Mouse (Mus musculus): Measurements from ENCODE around the gene Slc35f6.
A peak's percentile ranks its signal among the peaks of the same experiment; 100 is the strongest.
"Not testable (repeated sequence)": the region's sequence is repeated elsewhere in the genome, so short reads cannot be mapped to it uniquely, and the experiment has no call there.

Slc35f6 gene

GRCm38 (mm10) chr5:30655526-30656195 is 7.9 kb downstream of the Slc35f6 start:
- no peak for DNase-seq (ENCODE audit: low read depth, low spot score)

- no peak for DNase-seq (ENCODE audit: low read depth, low spot score)
These were observed 11.3 kb downstream of the Slc35f6 start for GRCm38 (mm10) chr5:30659042-30659441.

GRCm38 (mm10) chr5:30660278-30660677 is 12.5 kb downstream of the Slc35f6 start:
- DNase-seq (ENCODE audit: low read depth, low spot score): no peak

- DNase-seq (ENCODE audit: low read depth, low spot score): no peak
These were observed 13.1 kb downstream of the Slc35f6 start for GRCm38 (mm10) chr5:30660813-30661212.

GRCm38 (mm10) chr5:30665360-30665759 is 17.6 kb downstream of the Slc35f6 start:
- DNase-seq (ENCODE audit: low read depth, low spot score): no peak

- peak; percentile 70 for DNase-seq (ENCODE audit: low read depth, low spot score)
These were observed 18.2 kb downstream of the Slc35f6 start for GRCm38 (mm10) chr5:30665968-30666367.

GRCm38 (mm10) chr5:30666391-30667195 is 18.9 kb downstream of the Slc35f6 start, which contains the start of gene Cenpa:
Cenpa (plus strand) TSS chr5:30666777.
- peak; percentile 97 for DNase-seq (ENCODE audit: low read depth, low spot score)

GRCm38 (mm10) chr5:30667215-30667614 is 19.5 kb downstream of the Slc35f6 start:
- no peak for DNase-seq (ENCODE audit: low read depth, low spot score)

GRCm38 (mm10) chr5:30667686-30668085 is 20.0 kb downstream of the Slc35f6 start:
- no peak for DNase-seq (ENCODE audit: low read depth, low spot score)

- no peak for DNase-seq (ENCODE audit: low read depth, low spot score)
These were observed 21.1 kb downstream of the Slc35f6 start for GRCm38 (mm10) chr5:30668637-30669495.

GRCm38 (mm10) chr5:30669496-30669830 is 21.7 kb downstream of the Slc35f6 start:
- no peak for DNase-seq (ENCODE audit: low read depth, low spot score)

GRCm38 (mm10) chr5:30670091-30670490 is 22.4 kb downstream of the Slc35f6 start:
- no peak for DNase-seq (ENCODE audit: low read depth, low spot score)

GRCm38 (mm10) chr5:30674001-30674400 is 26.3 kb downstream of the Slc35f6 start:
- DNase-seq (ENCODE audit: low read depth, low spot score): no peak

GRCm38 (mm10) chr5:30676800-30677199 is 29.1 kb downstream of the Slc35f6 start:
- DNase-seq (ENCODE audit: low read depth, low spot score): no peak

GRCm38 (mm10) chr5:30678069-30678468 is 30.3 kb downstream of the Slc35f6 start:
- not testable (repeated sequence) for DNase-seq (ENCODE audit: low read depth, low spot score)

- DNase-seq (ENCODE audit: low read depth, low spot score): no peak
These were observed 31.1 kb downstream of the Slc35f6 start for GRCm38 (mm10) chr5:30678722-30679296.

- DNase-seq (ENCODE audit: low read depth, low spot score): no peak
These were observed 31.9 kb downstream of the Slc35f6 start for GRCm38 (mm10) chr5:30679593-30679992.

GRCm38 (mm10) chr5:30681970-30682369 is 34.2 kb downstream of the Slc35f6 start:
- DNase-seq (ENCODE audit: low read depth, low spot score): no peak

GRCm38 (mm10) chr5:30682967-30683600 is 35.4 kb downstream of the Slc35f6 start:
- DNase-seq (ENCODE audit: low read depth, low spot score): no peak

- no peak for DNase-seq (ENCODE audit: low read depth, low spot score)
These were observed 36.3 kb downstream of the Slc35f6 start for GRCm38 (mm10) chr5:30683993-30684392.

- no peak for DNase-seq (ENCODE audit: low read depth, low spot score)
These were observed 39.0 kb downstream of the Slc35f6 start for GRCm38 (mm10) chr5:30686781-30687180.

All from telencephalon, adult 2 months (tissue).